Mouse (Mus musculus) midbrain, postnatal 0 days (tissue): ENCODE measurements around the gene Ddrgk1. TPM values are rescaled to one million over a fixed set of nuclear protein-coding genes. Genes with fewer than 3 reads are reported as not detected.

ENCODE experiments used
- ATAC-seq: fragments of 200-750 bp; cut with Nextera tagmentation; 2 replicates; pipeline ENCODE4 v1.8.0; 2017; ENCODE audit warnings: moderate number of reproducible peaks, mild to moderate bottlenecking, moderate TSS enrichment, moderate library complexity; ENCODE audit not compliant: low FRiP score
- DNase-seq: peaks from one replicate; pipeline ENCODE4 v3.0.0-alpha.2; 2015; ENCODE audit warnings: low spot score
- H3K27ac ChIP-seq: fragments of 300-500 bp; sonication (generic); 2 replicates; pipeline ENCODE4 v1.5.1; 2014; ENCODE audit warnings: low read depth, mild to moderate bottlenecking, low read length, mixed read lengths
- H3K27me3 ChIP-seq: fragments of 300-500 bp; sonication (generic); 2 replicates; pipeline ENCODE4 v1.6.1; 2014; ENCODE audit warnings: low read length, control low read depth, mixed read lengths; ENCODE audit not compliant: insufficient read depth
- H3K36me3 ChIP-seq: fragments of 300-500 bp; sonication (generic); 2 replicates; pipeline ENCODE4 v1.6.1; 2014; ENCODE audit warnings: low read length, control low read depth, mixed read lengths; ENCODE audit not compliant: insufficient read depth
- H3K4me1 ChIP-seq: fragments of 300-500 bp; sonication (generic); 2 replicates; pipeline ENCODE4 v1.6.1; 2014; ENCODE audit warnings: mild to moderate bottlenecking, control low read depth, antibody characterized with exemption, low read length, mixed read lengths; ENCODE audit not compliant: insufficient read depth
- H3K4me2 ChIP-seq: fragments of 300-500 bp; sonication (generic); 2 replicates; pipeline ENCODE4 v1.6.1; 2014; ENCODE audit warnings: low read depth, mild to moderate bottlenecking, low read length, mixed read lengths; ENCODE audit not compliant: poor library complexity, severe bottlenecking
- H3K4me3 ChIP-seq: fragments of 300-500 bp; sonication (generic); 2 replicates; pipeline ENCODE4 v1.5.1; 2014; ENCODE audit warnings: low read depth, mild to moderate bottlenecking, low read length, moderate library complexity
- H3K9ac ChIP-seq: fragments of 300-500 bp; sonication (generic); replicated peaks from 2 replicates; pipeline ENCODE4 v1.6.1; 2014; ENCODE audit warnings: mild to moderate bottlenecking, low read length, moderate library complexity, mixed read lengths; ENCODE audit not compliant: poor library complexity, severe bottlenecking
- H3K9me3 ChIP-seq: fragments of 300-500 bp; sonication (generic); 2 replicates; pipeline ENCODE4 v1.6.1; 2016; ENCODE audit warnings: low read length, control low read depth
- CTCF ChIP-seq: IDR thresholded peaks from 2 replicates; pipeline ENCODE4 v1.5.1; 2016; ENCODE audit warnings: antibody characterized with exemption, mild to moderate bottlenecking
- WGBS: fragments of 180-500 bp; shearing (Covaris S2); extraction: QIAGEN DNeasy Blood & Tissue Kit; methylation state at CpG from one replicate; pipeline ENCODE4 v1.1.7; 2014; 5-methylcytosine and 5-hydroxymethylcytosine counted together
- polyA plus RNA-seq: library from polyadenylated mRNA; unstranded; fragments of >200 nt; fragmentation: Nextera tagmentation; extraction: Ambion mirVana; gene quantifications from 2 replicates; pipeline ENCODE4 v1.2.1, GENCODE M21; 2015
- total RNA-seq: library from RNA; depleted of rRNA; stranded (reverse); fragments of >200 nt; gene quantifications from 2 replicates; pipeline ENCODE4 v1.2.3, GENCODE M21; 2014; rRNA removed

Ddrgk1 gene
- total and polyA plus RNA-seq, 2 experiments from 2014 or later = 36.0 to 88.6 TPM

DNA sequence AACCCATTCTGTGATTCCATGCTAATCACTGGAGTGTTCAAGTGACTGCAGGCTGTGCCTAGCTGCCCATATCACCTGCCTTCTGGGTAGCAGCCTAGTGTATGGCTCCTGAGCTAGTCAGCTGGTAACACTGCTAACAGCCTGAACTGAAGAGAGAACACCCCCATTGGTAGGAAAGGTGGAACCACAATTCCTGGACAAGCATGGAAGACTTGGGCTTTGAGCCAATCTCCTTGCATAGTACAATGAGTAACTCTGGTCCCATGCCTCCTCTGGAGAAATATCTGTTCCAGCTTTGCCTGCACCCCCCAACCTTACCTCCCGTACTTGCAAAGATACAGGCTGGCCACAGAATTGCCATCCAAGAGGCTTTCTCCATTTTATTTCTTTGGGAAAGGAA, 32.0 kb downstream of the Ddrgk1 start:
- 52% methylated on average over 1 of the region's 1 CpGs for WGBS
- ATAC-seq = no peak
- no peak overlapping the region for H3K9ac ChIP-seq
- H3K27ac ChIP-seq = no peak overlapping the region
- H3K4me2 ChIP-seq = no peak overlapping the region
- TF ChIP-seq CTCF = no peak
- DNase-seq = peak; percentile 60
- peaks cover 23% of the 10 kb centered on the region for H3K36me3 ChIP-seq
- H3K4me3 ChIP-seq = no peak overlapping the region
- H3K27me3 ChIP-seq = peaks cover 26% of the 10 kb centered on the region
- H3K4me1 ChIP-seq = peaks cover 6% of the 10 kb centered on the region
- no peaks in the 10 kb centered on the region for H3K9me3 ChIP-seq

DNA sequence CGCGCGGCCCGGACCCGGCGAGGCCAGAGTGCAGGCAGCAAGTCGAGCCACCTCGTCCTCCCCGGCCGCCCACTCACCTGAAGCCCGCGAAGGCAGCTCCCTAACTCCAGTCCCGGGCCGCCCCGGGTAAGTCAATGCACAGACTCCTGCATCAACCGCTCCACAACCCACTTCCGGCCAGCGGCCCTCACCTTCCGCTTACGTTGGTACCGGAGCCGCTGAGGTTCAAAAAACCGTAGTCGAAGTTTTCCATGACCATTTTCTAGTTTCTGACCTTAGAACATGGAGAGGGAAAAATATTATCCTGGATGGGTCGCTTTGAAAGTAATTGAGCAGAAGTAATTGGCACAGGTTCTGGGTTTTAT, 34.6 kb downstream of the Ddrgk1 start, which contains the start of the genes Fastkd5 and Ubox5:
Gene Fastkd5, minus strand, starts transcription at position 189 of the 365 bp plus-strand sequence.
Gene Ubox5, minus strand, starts transcription at position 200 of the 365 bp plus-strand sequence.
- H3K4me3 ChIP-seq = peak within 1 kb of the TSS; percentile 97
- H3K4me1 ChIP-seq = peaks cover 3% of the 10 kb centered on the region; the same call in 1 of the 2 replicates
- peak within 1 kb of the TSS; percentile 91 for H3K4me2 ChIP-seq
- TF ChIP-seq CTCF = no peak
- no peaks in the 10 kb centered on the region for H3K9me3 ChIP-seq
- DNase-seq (peak; percentile 90), ATAC-seq (peak; percentile 77)
- peaks cover 7% of the 10 kb centered on the region for H3K27me3 ChIP-seq
- peaks cover 12% of the 10 kb centered on the region for H3K36me3 ChIP-seq
- WGBS = 2% methylated on average over 25 of the region's 25 CpGs
- peak within 1 kb of the TSS; percentile 75 for H3K27ac ChIP-seq
- H3K9ac ChIP-seq = peak within 1 kb of the TSS; percentile 93

DNA sequence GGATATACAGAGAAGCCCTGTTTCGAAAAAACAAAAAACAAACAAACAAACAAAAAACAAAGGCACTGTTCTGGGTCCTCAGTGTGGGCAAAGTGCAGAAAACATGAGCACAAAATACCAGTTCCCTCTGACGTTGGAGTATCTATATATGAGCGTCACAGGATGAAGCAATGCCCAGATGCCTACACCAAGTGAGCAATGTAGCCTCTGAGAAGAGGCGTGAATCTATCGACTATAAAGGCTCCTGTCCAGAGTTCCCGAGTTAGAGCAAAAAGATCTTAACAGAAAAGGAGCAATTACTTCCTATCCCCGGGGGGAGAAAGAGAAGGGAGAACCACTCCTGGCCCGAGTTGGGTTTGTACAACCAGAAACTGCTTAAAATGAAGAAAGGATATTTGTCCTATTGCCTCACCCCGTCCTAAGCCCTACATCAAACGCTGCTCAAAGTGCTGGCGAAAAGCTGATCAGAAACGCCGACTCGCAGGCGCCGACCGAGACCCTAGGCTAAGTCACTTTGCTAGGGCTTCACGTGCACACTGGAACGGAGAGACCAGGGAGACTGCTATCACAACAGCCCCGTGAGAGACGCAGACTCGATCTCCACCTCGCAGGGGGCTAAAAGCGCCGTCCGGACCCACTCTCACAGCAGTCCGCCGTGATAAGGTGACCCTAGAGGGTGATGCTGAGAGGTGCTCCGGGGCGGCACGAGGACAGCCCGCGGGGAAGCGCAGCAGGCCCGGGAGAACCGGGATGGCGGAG, 35.2 kb downstream of the Ddrgk1 start:
- ATAC-seq = peak; percentile 36
- peak overlapping the region; percentile 75 for H3K27ac ChIP-seq
- H3K9me3 ChIP-seq = no peaks in the 10 kb centered on the region
- peaks cover 7% of the 10 kb centered on the region for H3K36me3 ChIP-seq
- no peak for TF ChIP-seq CTCF
- peaks cover 3% of the 10 kb centered on the region; the same call in 1 of the 2 replicates for H3K4me1 ChIP-seq
- no peak for DNase-seq
- peak overlapping the region; percentile 91 for H3K4me2 ChIP-seq
- peaks cover 3% of the 10 kb centered on the region for H3K27me3 ChIP-seq
- 3% methylated on average over 37 of the region's 37 CpGs for WGBS
- H3K9ac ChIP-seq = peak overlapping the region; percentile 93
- peak overlapping the region; percentile 97 for H3K4me3 ChIP-seq

DNA sequence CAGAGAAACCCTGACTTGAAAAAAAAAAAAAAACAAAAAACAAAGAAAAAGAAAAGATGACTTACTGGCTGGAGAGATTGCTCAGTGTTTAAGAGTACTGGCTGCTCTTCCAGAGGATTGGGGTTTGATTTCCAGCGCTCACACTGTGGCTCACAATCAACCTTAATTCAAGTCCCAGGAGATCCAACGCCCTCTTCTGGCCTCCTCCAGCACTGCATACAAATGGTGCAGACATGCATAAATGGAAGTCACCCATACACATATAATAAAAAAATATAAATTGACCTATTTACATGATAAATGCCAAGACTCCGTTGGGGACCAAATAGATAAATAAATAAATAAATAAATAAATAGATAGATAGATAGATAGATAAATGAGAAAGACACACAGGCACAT, 36.0 kb downstream of the Ddrgk1 start:
- Histone ChIP-seq H3K36me3 (peaks cover 6% of the 10 kb centered on the region; the same call in 1 of the 2 replicates), H3K9me3 (no peaks in the 10 kb centered on the region), H3K9ac (no peak overlapping the region), H3K4me2 (no peak overlapping the region; the same call in 1 of the 2 replicates), H3K27me3 (no peaks in the 10 kb centered on the region), H3K4me3 (peak overlapping the region; percentile 97; the same call in 1 of the 2 replicates), H3K27ac (no peak overlapping the region), H3K4me1 (peaks cover 3% of the 10 kb centered on the region; the same call in 1 of the 2 replicates)
- ATAC-seq = no peak
- TF ChIP-seq CTCF = peak; percentile 40
- 66% methylated on average over 3 of the region's 3 CpGs for WGBS
- no peak for DNase-seq

DNA sequence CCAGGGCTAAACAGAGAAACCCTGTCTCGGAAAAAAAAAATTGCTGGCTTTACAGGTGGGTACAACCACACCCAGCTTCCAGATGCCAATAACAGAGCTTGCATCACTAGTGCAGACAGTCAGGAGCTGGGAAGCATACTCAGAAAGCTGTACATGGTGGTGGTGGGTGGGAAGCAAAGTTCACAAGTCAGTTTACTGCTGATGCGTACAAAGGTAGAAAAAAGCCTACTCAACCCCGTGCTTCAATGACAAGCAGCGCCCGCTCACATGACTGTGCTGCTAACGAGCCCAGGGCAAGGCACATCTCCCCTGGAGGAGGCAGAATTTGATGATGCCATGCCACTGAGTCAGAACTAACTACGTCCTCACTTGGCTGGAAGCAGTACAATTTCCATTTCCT, 45.5 kb downstream of the Ddrgk1 start:
- WGBS = 97% methylated on average over 7 of the region's 7 CpGs
- H3K4me1 ChIP-seq = no peaks in the 10 kb centered on the region
- no peak overlapping the region for H3K4me3 ChIP-seq
- H3K27me3 ChIP-seq = no peaks in the 10 kb centered on the region
- H3K4me2 ChIP-seq = no peak overlapping the region
- DNase-seq (no peak), ATAC-seq (no peak)
- no peak overlapping the region for H3K27ac ChIP-seq
- H3K9me3 ChIP-seq = no peaks in the 10 kb centered on the region
- H3K9ac ChIP-seq = no peak overlapping the region
- TF ChIP-seq CTCF = no peak
- H3K36me3 ChIP-seq = peaks cover 22% of the 10 kb centered on the region

DNA sequence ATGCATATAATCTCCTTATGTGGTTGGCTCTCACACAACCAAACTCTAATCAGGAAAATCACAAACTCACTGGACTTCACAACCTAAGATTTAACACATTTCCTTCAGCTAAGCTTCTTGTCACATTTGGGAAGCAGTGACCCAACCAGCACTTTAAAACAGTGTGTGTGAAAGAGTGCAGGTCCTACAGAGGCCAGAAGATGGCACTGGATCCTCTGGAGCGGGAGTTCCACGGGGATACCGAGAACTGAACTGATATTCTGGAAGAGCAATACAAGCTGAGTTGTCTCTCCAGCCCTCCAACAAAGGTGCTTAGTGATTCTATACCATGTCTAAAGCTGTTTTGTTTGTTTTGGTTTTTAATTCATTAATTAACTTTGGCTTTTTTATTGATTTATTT, 51.4 kb downstream of the Ddrgk1 start:
- no peak overlapping the region for H3K27ac ChIP-seq
- no peaks in the 10 kb centered on the region for H3K4me1 ChIP-seq
- peak; percentile 53 for TF ChIP-seq CTCF
- no peak for ATAC-seq
- no peaks in the 10 kb centered on the region for H3K9me3 ChIP-seq
- DNase-seq = peak; percentile 17
- 71% methylated on average over 3 of the region's 3 CpGs for WGBS
- peaks cover 24% of the 10 kb centered on the region for H3K36me3 ChIP-seq
- H3K4me2 ChIP-seq = no peak overlapping the region
- H3K9ac ChIP-seq = no peak overlapping the region
- no peak overlapping the region for H3K4me3 ChIP-seq
- no peaks in the 10 kb centered on the region for H3K27me3 ChIP-seq

Other genes with a start within 250 kb of the Ddrgk1 start
- gene Vps16, start 240.3 kb downstream of the Ddrgk1 start, total RNA-seq = 81.2 and 83.6 TPM in 2 replicates
- 86.6 and 89.9 TPM in 2 replicates for gene Vps16, start 240.3 kb downstream of the Ddrgk1 start, polyA plus RNA-seq
- gene Pced1a, start 240.0 kb downstream of the Ddrgk1 start, total RNA-seq = 27.5 and 28.8 TPM in 2 replicates
- 12.0 and 12.3 TPM in 2 replicates for gene Pced1a, start 240.0 kb downstream of the Ddrgk1 start, polyA plus RNA-seq
- gene Ptpra, start 214.4 kb downstream of the Ddrgk1 start, total RNA-seq = 120 and 147 TPM in 2 replicates
- 139 and 144 TPM in 2 replicates for gene Ptpra, start 214.4 kb downstream of the Ddrgk1 start, polyA plus RNA-seq
- 54.7 and 60.5 TPM in 2 replicates for gene Mrps26, start 100.9 kb downstream of the Ddrgk1 start, total RNA-seq
- gene Mrps26, start 100.9 kb downstream of the Ddrgk1 start, polyA plus RNA-seq = 128 and 131 TPM in 2 replicates
- gene Oxt, start 88.5 kb downstream of the Ddrgk1 start, total RNA-seq = 0.94 and 2.5 TPM in 2 replicates
- 5.0 and 24.0 TPM in 2 replicates for gene Oxt, start 88.5 kb downstream of the Ddrgk1 start, polyA plus RNA-seq
- gene Avp, start 82.1 kb downstream of the Ddrgk1 start, total RNA-seq = 10.7 and 12.2 TPM in 2 replicates
- 145 and 317 TPM in 2 replicates for gene Avp, start 82.1 kb downstream of the Ddrgk1 start, polyA plus RNA-seq
- gene Fastkd5, start 34.6 kb downstream of the Ddrgk1 start, total RNA-seq = 7.9 and 8.4 TPM in 2 replicates
- gene Fastkd5, start 34.6 kb downstream of the Ddrgk1 start, polyA plus RNA-seq = 5.9 and 7.4 TPM in 2 replicates
- gene Ubox5, start 34.6 kb downstream of the Ddrgk1 start, total RNA-seq = 6.0 and 6.8 TPM in 2 replicates
- gene Ubox5, start 34.6 kb downstream of the Ddrgk1 start, polyA plus RNA-seq = 5.1 and 5.5 TPM in 2 replicates
- gene Lzts3, start 21.9 kb downstream of the Ddrgk1 start, total RNA-seq = 65.9 and 76.6 TPM in 2 replicates
- 14.2 and 18.8 TPM in 2 replicates for gene Lzts3, start 21.9 kb downstream of the Ddrgk1 start, polyA plus RNA-seq
- gene Itpa, start 3.0 kb upstream of the Ddrgk1 start, total RNA-seq = 140 and 160 TPM in 2 replicates
- 126 and 130 TPM in 2 replicates for gene Itpa, start 3.0 kb upstream of the Ddrgk1 start, polyA plus RNA-seq
- 0.16 and 0.33 TPM in 2 replicates for gene Slc4a11, start 32.9 kb upstream of the Ddrgk1 start, total RNA-seq
- gene Slc4a11, start 32.9 kb upstream of the Ddrgk1 start, polyA plus RNA-seq = 0.42 and 0.56 TPM in 2 replicates
- 112 and 200 TPM in 2 replicates for gene 4930402H24Rik, start 241.7 kb upstream of the Ddrgk1 start, total RNA-seq
- 49.5 and 58.1 TPM in 2 replicates for gene 4930402H24Rik, start 241.7 kb upstream of the Ddrgk1 start, polyA plus RNA-seq
- 84.4 and 93.9 TPM in 2 replicates for gene Atrn, start 241.8 kb upstream of the Ddrgk1 start, total RNA-seq
- 11.8 and 13.5 TPM in 2 replicates for gene Atrn, start 241.8 kb upstream of the Ddrgk1 start, polyA plus RNA-seq